Mouse (Mus musculus) MEL (cell line): ENCODE data around the gene Tspyl2.

Source experiments
- CTCF ChIP-seq, 3 experiments: IDR thresholded peaks in 2 of 3; conservative IDR thresholded peaks in 1 of 3; 2 replicates each; pipeline ENCODE4 v1.5.1; 2011 to 2012; ENCODE audit warnings: low read length in 3 of 3, low read depth in 2 of 3, mild to moderate bottlenecking in 2 of 3, improper control_type of control experiment in 1 of 3, inconsistent platforms in 1 of 3, mixed read lengths in 1 of 3, moderate library complexity in 1 of 3; ENCODE audit not compliant: control insufficient read depth in 1 of 3, insufficient read depth in 1 of 3, poor library complexity in 1 of 3, severe bottlenecking in 1 of 3
- EP300 ChIP-seq, 2 experiments: IDR thresholded peaks; 2 replicates each; pipeline ENCODE4 v1.6.1; 2011; ENCODE audit warnings: improper control_type of control experiment in 2 of 2, low read length in 2 of 2, low read depth in 1 of 2, mild to moderate bottlenecking in 1 of 2
- GABPA ChIP-seq: IDR thresholded peaks from 2 replicates; pipeline ENCODE4 v1.6.1; 2012; ENCODE audit warnings: low read depth, mild to moderate bottlenecking, inconsistent platforms, low read length, improper control_type of control experiment, moderate library complexity
- GATA1 ChIP-seq: IDR thresholded peaks from 2 replicates; pipeline ENCODE4 v1.6.1; 2011; ENCODE audit warnings: low read depth, low read length, improper control_type of control experiment
- MAFK ChIP-seq: IDR thresholded peaks from 2 replicates; pipeline ENCODE4 v1.6.1; 2011; ENCODE audit warnings: low read depth, mild to moderate bottlenecking, low read length, improper control_type of control experiment, borderline replicate concordance
- MAX ChIP-seq: IDR thresholded peaks from 2 replicates; pipeline ENCODE4 v1.6.1; 2011; ENCODE audit warnings: low read length, improper control_type of control experiment
- MYC ChIP-seq: IDR thresholded peaks from 2 replicates; pipeline ENCODE4 v1.6.1; 2011; ENCODE audit warnings: low read depth, mild to moderate bottlenecking, low read length, improper control_type of control experiment, moderate library complexity
- NELFE ChIP-seq: IDR thresholded peaks from 2 replicates; pipeline ENCODE4 v1.6.1; 2011; ENCODE audit warnings: low read depth, low read length, improper control_type of control experiment
- POLR2A ChIP-seq, 2 experiments: IDR thresholded peaks; 2 replicates each; pipeline ENCODE4 v1.6.1; 2011 to 2012; ENCODE audit warnings: low read length in 2 of 2, mild to moderate bottlenecking in 2 of 2, control low read depth in 1 of 2, improper control_type of control experiment in 1 of 2, low read depth in 1 of 2, moderate library complexity in 1 of 2; ENCODE audit not compliant: control insufficient read depth in 1 of 2, insufficient read depth in 1 of 2, poor library complexity in 1 of 2
- RAD21 ChIP-seq: IDR thresholded peaks from 2 replicates; pipeline ENCODE4 v1.6.1; 2011; ENCODE audit warnings: mild to moderate bottlenecking, low read depth, low read length, improper control_type of control experiment
- USF1 ChIP-seq: IDR thresholded peaks from 2 replicates; pipeline ENCODE4 v1.6.1; 2014; ENCODE audit warnings: low read depth, mild to moderate bottlenecking, inconsistent platforms, low read length, improper control_type of control experiment, moderate library complexity
- ZC3H11A ChIP-seq: IDR thresholded peaks from 2 replicates; pipeline ENCODE4 v1.6.1; 2012; ENCODE audit warnings: low read depth, mild to moderate bottlenecking, inconsistent platforms, low read length, improper control_type of control experiment
- ZKSCAN1 ChIP-seq: IDR thresholded peaks from 2 replicates; pipeline ENCODE4 v1.6.1; 2012; ENCODE audit warnings: low read depth, mild to moderate bottlenecking, inconsistent platforms, low read length, improper control_type of control experiment, moderate library complexity
- ZNF384 ChIP-seq: IDR thresholded peaks from 2 replicates; pipeline ENCODE4 v1.6.1; 2012; ENCODE audit warnings: low read depth, mild to moderate bottlenecking, inconsistent platforms, low read length, improper control_type of control experiment

- no peak for TF ChIP-seq MAX
- TF ChIP-seq CTCF (IDR thresholded peaks at IDR 0.05 in 2 of 3, conservative IDR thresholded peaks at IDR 0.05 in 1 of 3; ENCODE audit: control insufficient read depth in 1 of 3, insufficient read depth in 1 of 3, low read depth in 2 of 3, low read length in 3 of 3, poor library complexity in 1 of 3, severe bottlenecking in 1 of 3) = no peak
- TF ChIP-seq NELFE = no peak
- TF ChIP-seq RAD21 = no peak
- no peak for TF ChIP-seq ZC3H11A
- TF ChIP-seq GATA1 = no peak
- no peak for TF ChIP-seq EP300 (IDR thresholded peaks at IDR 0.05; ENCODE audit: low read depth in 1 of 2, low read length in 2 of 2)
- no peak for TF ChIP-seq POLR2A (IDR thresholded peaks at IDR 0.05; ENCODE audit: control insufficient read depth in 1 of 2, insufficient read depth in 1 of 2, low read depth in 1 of 2, low read length in 2 of 2, poor library complexity in 1 of 2)
- no peak for TF ChIP-seq GABPA
- TF ChIP-seq ZKSCAN1 = no peak
- no peak for TF ChIP-seq ZNF384
- TF ChIP-seq MYC = no peak
- TF ChIP-seq MAFK = no peak
- TF ChIP-seq USF1 = no peak
Measured at GRCm38 (mm10) chrX:152306224-152306623, 36.0 kb downstream of the Tspyl2 start.
